Mouse (Mus musculus): ENCODE measurements around the gene Mus81.
"Not testable (repeated sequence)": the region's sequence is repeated elsewhere in the genome, so short reads cannot be mapped to it uniquely, and the experiment has no call there.

Mus81 gene

GRCm38 (mm10) chr19:5487768-5488550, at the start of gene Mus81:
Gene Mus81, minus strand, starts transcription at chr19:5488402.
- DNase-seq = peak; percentile 94

GRCm38 (mm10) chr19:5532520-5532919, 44.3 kb upstream of the Mus81 start:
- DNase-seq = no peak

- DNase-seq = no peak
Observed at GRCm38 (mm10) chr19:5530138-5530524, 41.9 kb upstream of the Mus81 start.

- peak; percentile 91 for DNase-seq
Observed at GRCm38 (mm10) chr19:5529325-5530137, 41.3 kb upstream of the Mus81 start.

GRCm38 (mm10) chr19:5525204-5525603, 37.0 kb upstream of the Mus81 start:
- no peak for DNase-seq

- DNase-seq = no peak
Observed at GRCm38 (mm10) chr19:5518721-5519120, 30.5 kb upstream of the Mus81 start.

- no peak for DNase-seq
Observed at GRCm38 (mm10) chr19:5516906-5517505, 28.8 kb upstream of the Mus81 start.

- DNase-seq = no peak
Observed at GRCm38 (mm10) chr19:5515840-5516777, 27.9 kb upstream of the Mus81 start.

GRCm38 (mm10) chr19:5513005-5513349, 24.8 kb upstream of the Mus81 start:
- DNase-seq = no peak

- DNase-seq = no peak
Observed at GRCm38 (mm10) chr19:5512091-5513004, 24.1 kb upstream of the Mus81 start.

- DNase-seq = no peak
Observed at GRCm38 (mm10) chr19:5511074-5511632, 23.0 kb upstream of the Mus81 start.

GRCm38 (mm10) chr19:5510031-5511026, 22.1 kb upstream of the Mus81 start, which contains the start of gene Snx32:
Gene Snx32, minus strand, starts transcription at chr19:5510538.
- peak; percentile 99 for DNase-seq

GRCm38 (mm10) chr19:5503687-5504086, 15.5 kb upstream of the Mus81 start, which contains the start of gene 1700020D05Rik:
Gene 1700020D05Rik, minus strand, starts transcription at chr19:5503787.
- no peak for DNase-seq

- DNase-seq = no peak
Observed at GRCm38 (mm10) chr19:5500330-5500875, 12.2 kb upstream of the Mus81 start.

- no peak for DNase-seq
Observed at GRCm38 (mm10) chr19:5496052-5496370, 7.8 kb upstream of the Mus81 start.

- DNase-seq = no peak
Observed at GRCm38 (mm10) chr19:5495353-5496051, 7.3 kb upstream of the Mus81 start.

- DNase-seq = no peak
Observed at GRCm38 (mm10) chr19:5494314-5494713, 6.1 kb upstream of the Mus81 start.

GRCm38 (mm10) chr19:5493301-5493721, 5.1 kb upstream of the Mus81 start:
- DNase-seq = not testable (repeated sequence)

- DNase-seq = no peak
Observed at GRCm38 (mm10) chr19:5492641-5493040, 4.4 kb upstream of the Mus81 start.
